Mouse (Mus musculus) hindbrain, embryonic 15.5 days (tissue): Measurements from ENCODE around the gene Vti1a. TPM values are rescaled to one million over a fixed set of nuclear protein-coding genes. Genes with fewer than 3 reads are reported as not detected.

Source experiments
- ATAC-seq: fragments of 200-750 bp; cut with Nextera tagmentation; 2 replicates; pipeline ENCODE4 v1.8.0; 2017; ENCODE audit warnings: low read depth, moderate number of reproducible peaks, moderate TSS enrichment; ENCODE audit not compliant: low FRiP score
- H3K27ac ChIP-seq: fragments of 300-500 bp; sonication (generic); replicated peaks from 2 replicates; pipeline ENCODE4 v1.5.1; 2015; ENCODE audit warnings: mild to moderate bottlenecking, inconsistent platforms
- H3K27me3 ChIP-seq: fragments of 300-500 bp; sonication (generic); 2 replicates; pipeline ENCODE4 v1.6.1; 2015; ENCODE audit warnings: control low read depth, inconsistent platforms
- H3K36me3 ChIP-seq: fragments of 300-500 bp; sonication (generic); 2 replicates; pipeline ENCODE4 v1.6.1; 2015; ENCODE audit warnings: control low read depth, inconsistent platforms
- H3K4me1 ChIP-seq: fragments of 300-500 bp; sonication (generic); replicated peaks from 2 replicates; pipeline ENCODE4 v1.6.1; 2015; ENCODE audit warnings: control low read depth, inconsistent platforms
- H3K4me2 ChIP-seq: fragments of 300-500 bp; sonication (generic); 2 replicates; pipeline ENCODE4 v1.6.1; 2015; ENCODE audit warnings: moderate library complexity, mild to moderate bottlenecking, inconsistent platforms
- H3K4me3 ChIP-seq: fragments of 300-500 bp; sonication (generic); 2 replicates; pipeline ENCODE4 v1.5.1; 2015; ENCODE audit warnings: mild to moderate bottlenecking, inconsistent platforms
- H3K9ac ChIP-seq: fragments of 300-500 bp; sonication (generic); 2 replicates; pipeline ENCODE4 v1.6.1; 2015; ENCODE audit warnings: inconsistent platforms
- H3K9me3 ChIP-seq: fragments of 300-500 bp; sonication (generic); 2 replicates; pipeline ENCODE4 v1.6.1; 2016; ENCODE audit warnings: control low read depth, inconsistent platforms
- WGBS: fragments of 180-500 bp; shearing (Covaris S2); methylation state at CpG from one replicate; pipeline ENCODE4 v1.1.7; 2015; 5-methylcytosine and 5-hydroxymethylcytosine counted together
- polyA plus RNA-seq: library from polyadenylated mRNA; unstranded; fragments of >200 nt; fragmentation: Nextera tagmentation; extraction: Ambion mirVana; gene quantifications from 2 replicates; pipeline ENCODE4 v1.2.1, GENCODE M21; 2015

Gene Vti1a
- polyA plus RNA-seq, 1 experiment from 2014 or later = 35.6 TPM

DNA sequence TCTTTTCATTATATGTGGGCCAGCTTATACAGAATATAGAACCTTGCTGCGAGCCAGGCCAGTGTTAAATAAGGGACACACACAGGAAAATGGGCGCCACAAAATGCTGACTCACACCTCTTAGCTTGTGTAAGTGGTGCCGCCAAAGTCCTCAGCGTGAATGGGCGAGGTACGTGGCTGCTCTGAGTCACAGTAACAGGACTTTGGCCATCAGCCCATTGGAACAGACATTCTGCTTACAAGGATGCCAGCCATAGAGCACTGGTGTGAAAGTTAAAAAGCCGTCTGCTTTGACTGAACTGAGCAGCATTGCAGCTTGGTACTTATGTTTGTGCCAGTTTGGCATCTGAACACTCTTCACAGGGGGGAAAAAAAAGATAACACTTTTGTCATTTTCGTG lies 107.9 kb downstream of the Vti1a start:
- no peak overlapping the region for H3K27ac ChIP-seq
- H3K4me1 ChIP-seq = peaks cover 15% of the 10 kb centered on the region
- no peak overlapping the region for H3K4me3 ChIP-seq
- H3K4me2 ChIP-seq = no peak overlapping the region
- no peaks in the 10 kb centered on the region for H3K27me3 ChIP-seq
- no peaks in the 10 kb centered on the region for H3K9me3 ChIP-seq
- ATAC-seq = peak; percentile 82; the same call in 1 of the 2 replicates
- H3K9ac ChIP-seq = no peak overlapping the region
- WGBS = 51% methylated on average over 8 of the region's 8 CpGs
- H3K36me3 ChIP-seq = no peaks in the 10 kb centered on the region

DNA sequence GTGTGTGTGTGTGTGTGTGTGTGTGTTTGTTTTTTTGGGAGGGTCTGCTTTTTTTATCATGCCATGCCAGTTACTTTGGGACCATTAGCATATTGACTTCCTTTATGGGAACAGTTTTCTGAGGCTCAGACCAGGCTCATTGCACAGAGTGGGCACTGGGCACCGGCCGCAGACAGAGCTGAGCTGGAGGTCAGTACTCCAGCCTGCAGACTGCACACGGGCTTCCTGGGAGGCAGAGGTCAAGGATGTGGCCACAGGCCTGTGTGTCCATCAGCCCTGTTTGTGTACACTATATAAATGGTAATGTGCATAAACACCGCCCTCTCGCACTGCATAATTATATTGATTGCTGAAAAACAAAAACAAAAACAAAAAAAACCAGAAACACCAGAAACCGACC lies 108.4 kb downstream of the Vti1a start:
- peak; percentile 47; the same call in 1 of the 2 replicates for ATAC-seq
- WGBS = 67% methylated on average over 6 of the region's 6 CpGs
- no peak overlapping the region for H3K27ac ChIP-seq
- H3K27me3 ChIP-seq = no peaks in the 10 kb centered on the region
- no peak overlapping the region for H3K9ac ChIP-seq
- peaks cover 15% of the 10 kb centered on the region for H3K4me1 ChIP-seq
- no peak overlapping the region for H3K4me2 ChIP-seq
- H3K36me3 ChIP-seq = no peaks in the 10 kb centered on the region
- no peak overlapping the region for H3K4me3 ChIP-seq
- H3K9me3 ChIP-seq = no peaks in the 10 kb centered on the region

DNA sequence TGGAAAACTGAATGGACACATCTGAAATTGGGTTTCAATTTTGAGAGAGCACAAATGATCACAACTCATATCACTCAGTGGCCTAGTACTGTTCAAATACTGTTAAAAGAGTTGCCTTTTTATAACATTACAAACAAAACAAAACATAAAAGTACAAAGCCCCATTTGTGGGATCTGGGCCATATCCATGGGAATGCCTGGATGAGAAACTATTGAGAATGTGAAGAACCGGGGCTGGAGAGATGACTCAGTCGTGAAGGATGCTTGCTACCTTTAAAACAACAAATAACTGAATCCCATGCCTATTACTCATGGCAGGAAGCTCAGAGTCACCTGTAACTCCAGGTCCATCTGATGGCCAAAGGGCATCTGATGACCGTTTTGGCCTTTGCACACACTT lies 124.2 kb downstream of the Vti1a start:
- H3K9ac ChIP-seq = no peak overlapping the region
- ATAC-seq = no peak
- 90% methylated on average over 3 of the region's 3 CpGs for WGBS
- no peaks in the 10 kb centered on the region for H3K27me3 ChIP-seq
- no peak overlapping the region for H3K4me3 ChIP-seq
- H3K4me2 ChIP-seq = no peak overlapping the region
- H3K27ac ChIP-seq = no peak overlapping the region
- H3K4me1 ChIP-seq = no peaks in the 10 kb centered on the region
- no peaks in the 10 kb centered on the region for H3K36me3 ChIP-seq
- H3K9me3 ChIP-seq = no peaks in the 10 kb centered on the region

DNA sequence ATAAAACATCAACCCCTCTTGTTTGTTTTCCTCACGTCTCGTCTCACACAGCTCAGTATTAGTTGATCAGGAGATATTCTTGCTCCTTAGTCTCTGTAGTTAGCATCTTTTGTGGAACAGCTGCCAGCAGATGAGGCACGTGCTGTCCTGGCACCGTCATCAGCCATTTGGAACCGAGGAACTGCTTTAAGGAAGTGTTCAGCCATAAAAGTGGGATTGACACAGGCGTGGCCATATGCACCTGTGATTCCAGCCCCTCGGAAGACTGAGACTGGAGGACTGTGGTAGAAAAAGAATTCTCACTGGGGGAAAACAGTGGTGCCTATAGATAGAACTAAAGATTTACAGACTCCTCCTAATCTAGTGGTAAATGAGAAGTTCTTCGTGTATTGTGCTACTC lies 127.5 kb downstream of the Vti1a start:
- H3K36me3 ChIP-seq = no peaks in the 10 kb centered on the region
- WGBS = 77% methylated on average over 8 of the region's 8 CpGs
- no peak overlapping the region for H3K9ac ChIP-seq
- H3K4me1 ChIP-seq = peaks cover 2% of the 10 kb centered on the region; the same call in 1 of the 2 replicates
- no peak overlapping the region for H3K27ac ChIP-seq
- H3K4me2 ChIP-seq = no peak overlapping the region
- no peak overlapping the region for H3K4me3 ChIP-seq
- no peaks in the 10 kb centered on the region for H3K9me3 ChIP-seq
- no peaks in the 10 kb centered on the region for H3K27me3 ChIP-seq
- no peak for ATAC-seq

DNA sequence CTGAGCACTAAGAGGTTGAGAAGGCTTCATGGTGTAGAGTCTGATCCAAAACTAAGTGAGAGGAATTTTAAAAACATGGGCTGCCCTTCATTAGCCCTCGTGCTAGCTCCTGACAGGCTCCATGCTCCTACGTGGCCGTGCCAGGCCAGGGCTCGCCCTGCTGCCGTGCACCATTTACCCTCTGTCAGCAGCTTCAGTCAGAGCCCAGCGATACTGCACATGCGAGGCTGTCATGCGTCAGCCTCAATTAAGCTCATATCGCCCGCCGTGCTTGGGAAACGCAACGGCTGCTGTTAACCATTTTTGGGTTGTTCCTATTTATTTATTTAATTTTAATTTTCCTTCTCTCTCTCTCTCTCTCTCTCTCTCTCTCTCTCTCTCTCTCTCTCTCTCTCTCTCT lies 133.0 kb downstream of the Vti1a start:
- peak; percentile 56; the same call in 1 of the 2 replicates for ATAC-seq
- WGBS = 7% methylated on average over 13 of the region's 13 CpGs
- Histone ChIP-seq H3K36me3 (no peaks in the 10 kb centered on the region), H3K9ac (no peak overlapping the region), H3K9me3 (no peaks in the 10 kb centered on the region), H3K4me3 (no peak overlapping the region), H3K27ac (no peak overlapping the region), H3K4me1 (peaks cover 13% of the 10 kb centered on the region), H3K4me2 (peak overlapping the region; percentile 45), H3K27me3 (no peaks in the 10 kb centered on the region)

DNA sequence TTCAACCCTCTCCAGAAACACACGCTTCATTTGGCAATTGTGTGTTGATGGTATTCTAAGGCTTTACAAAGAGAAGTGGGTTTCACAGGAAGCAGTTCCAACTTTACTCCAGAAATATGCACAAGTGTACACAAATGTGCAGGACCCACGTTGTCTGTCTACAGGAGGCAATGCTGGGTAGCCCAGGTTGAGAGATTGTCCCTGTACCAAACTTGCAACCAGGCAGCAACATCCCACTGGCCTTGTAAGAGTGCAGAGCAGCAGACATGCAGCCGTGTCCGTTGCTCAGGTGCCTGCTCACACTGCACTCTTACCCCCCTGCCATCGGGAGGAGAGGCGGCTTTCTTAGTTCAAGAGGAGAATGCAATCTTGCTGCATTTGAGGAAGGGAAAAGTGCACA lies 133.4 kb downstream of the Vti1a start:
- Histone ChIP-seq H3K9ac (no peak overlapping the region), H3K4me2 (peak overlapping the region; percentile 45), H3K27me3 (no peaks in the 10 kb centered on the region), H3K36me3 (no peaks in the 10 kb centered on the region), H3K27ac (no peak overlapping the region), H3K4me1 (peaks cover 13% of the 10 kb centered on the region), H3K9me3 (no peaks in the 10 kb centered on the region), H3K4me3 (no peak overlapping the region)
- ATAC-seq = no peak
- WGBS = 29% methylated on average over 6 of the region's 6 CpGs

DNA sequence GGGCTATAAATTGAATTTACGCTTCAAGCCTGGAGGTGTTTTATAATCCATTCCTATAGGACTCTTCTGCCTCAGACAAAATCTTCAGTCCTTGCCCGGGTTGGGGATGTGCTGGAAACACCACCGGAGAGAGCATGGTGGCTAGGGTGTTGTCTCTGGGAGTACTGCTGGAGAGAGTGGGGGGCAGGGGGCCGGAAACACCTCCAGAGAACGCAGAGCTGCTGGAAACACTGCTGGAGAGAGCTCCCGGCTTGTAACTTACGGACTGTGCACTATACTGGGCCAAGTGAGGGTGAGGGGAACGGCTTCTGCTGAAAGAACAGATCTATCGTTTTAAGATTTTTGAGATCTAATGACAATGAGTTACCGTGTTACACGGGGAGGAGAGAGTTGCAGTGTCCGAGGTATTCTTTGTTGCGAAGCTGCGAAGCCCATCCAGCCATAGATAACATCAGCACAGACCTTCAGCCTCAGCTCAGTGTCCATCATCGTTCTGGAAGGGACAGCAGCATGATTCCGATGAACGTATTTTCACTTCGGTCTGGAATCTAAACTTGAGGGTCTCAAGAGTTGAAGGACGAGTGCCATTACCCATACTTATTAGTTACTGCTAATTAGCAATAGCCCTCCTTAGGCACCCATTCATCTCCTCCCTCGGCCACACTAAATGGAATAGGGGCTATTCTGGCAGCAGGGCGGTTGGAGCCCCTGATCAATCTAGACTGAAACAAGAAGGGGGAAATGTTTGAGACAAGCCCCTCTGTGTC lies 140.4 kb downstream of the Vti1a start:
- ATAC-seq = no peak
- WGBS = 50% methylated on average over 21 of the region's 21 CpGs
- Histone ChIP-seq H3K9ac (no peak overlapping the region), H3K4me2 (0 out of 2 replicates have a peak overlapping the region, but pooled peaks have one; percentile 7), H3K9me3 (no peaks in the 10 kb centered on the region), H3K27me3 (no peaks in the 10 kb centered on the region), H3K4me1 (peaks cover 10% of the 10 kb centered on the region), H3K27ac (no peak overlapping the region), H3K36me3 (no peaks in the 10 kb centered on the region), H3K4me3 (no peak overlapping the region)

DNA sequence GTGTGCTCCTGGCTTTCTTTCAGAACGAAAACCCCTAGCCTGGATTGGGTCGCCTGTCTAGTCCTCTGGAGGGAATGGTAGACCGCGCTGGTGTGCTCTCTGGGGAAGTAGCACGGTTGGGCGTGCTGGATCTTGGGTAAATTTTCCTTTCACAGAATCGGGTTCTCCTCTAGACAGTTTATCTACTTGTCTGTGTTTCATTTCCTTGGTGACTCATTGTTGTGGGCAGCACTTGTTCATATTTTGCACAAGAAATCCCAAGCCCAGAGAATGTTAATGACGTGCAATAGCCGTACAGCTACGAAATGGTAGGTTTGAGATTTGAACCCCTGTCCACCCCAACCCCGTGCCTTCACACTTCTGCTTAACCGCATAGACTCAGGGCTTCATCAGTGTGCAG lies 145.9 kb downstream of the Vti1a start:
- H3K9ac ChIP-seq = no peak overlapping the region
- no peaks in the 10 kb centered on the region for H3K27me3 ChIP-seq
- 93% methylated on average over 12 of the region's 12 CpGs for WGBS
- H3K9me3 ChIP-seq = no peaks in the 10 kb centered on the region
- no peak overlapping the region for H3K4me3 ChIP-seq
- H3K4me2 ChIP-seq = no peak overlapping the region
- H3K27ac ChIP-seq = no peak overlapping the region
- ATAC-seq = no peak
- no peaks in the 10 kb centered on the region for H3K36me3 ChIP-seq
- H3K4me1 ChIP-seq = no peaks in the 10 kb centered on the region

DNA sequence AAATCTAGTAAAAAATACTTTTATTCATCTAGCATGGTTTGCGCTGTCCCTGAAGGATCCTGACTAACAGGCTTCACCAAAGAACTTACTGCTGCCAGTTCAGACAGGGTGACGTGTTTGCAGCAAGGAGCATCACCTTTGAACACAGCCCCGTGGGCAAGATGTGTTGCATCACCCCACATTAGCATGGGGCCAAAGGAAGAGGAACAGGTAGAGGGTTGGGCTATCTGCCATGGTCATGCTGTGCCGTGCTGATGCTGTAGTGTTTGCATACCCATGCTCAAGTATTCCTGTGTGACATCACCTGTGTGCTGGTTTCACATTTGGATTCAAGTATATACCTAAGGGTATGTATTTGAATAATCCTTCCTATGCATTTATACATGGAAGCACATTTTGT lies 147.6 kb downstream of the Vti1a start:
- Histone ChIP-seq H3K4me3 (no peak overlapping the region), H3K27ac (no peak overlapping the region), H3K36me3 (no peaks in the 10 kb centered on the region), H3K9ac (no peak overlapping the region), H3K4me2 (no peak overlapping the region), H3K9me3 (no peaks in the 10 kb centered on the region), H3K4me1 (no peaks in the 10 kb centered on the region), H3K27me3 (no peaks in the 10 kb centered on the region)
- no peak for ATAC-seq
- WGBS = 89% methylated on average over 4 of the region's 4 CpGs

DNA sequence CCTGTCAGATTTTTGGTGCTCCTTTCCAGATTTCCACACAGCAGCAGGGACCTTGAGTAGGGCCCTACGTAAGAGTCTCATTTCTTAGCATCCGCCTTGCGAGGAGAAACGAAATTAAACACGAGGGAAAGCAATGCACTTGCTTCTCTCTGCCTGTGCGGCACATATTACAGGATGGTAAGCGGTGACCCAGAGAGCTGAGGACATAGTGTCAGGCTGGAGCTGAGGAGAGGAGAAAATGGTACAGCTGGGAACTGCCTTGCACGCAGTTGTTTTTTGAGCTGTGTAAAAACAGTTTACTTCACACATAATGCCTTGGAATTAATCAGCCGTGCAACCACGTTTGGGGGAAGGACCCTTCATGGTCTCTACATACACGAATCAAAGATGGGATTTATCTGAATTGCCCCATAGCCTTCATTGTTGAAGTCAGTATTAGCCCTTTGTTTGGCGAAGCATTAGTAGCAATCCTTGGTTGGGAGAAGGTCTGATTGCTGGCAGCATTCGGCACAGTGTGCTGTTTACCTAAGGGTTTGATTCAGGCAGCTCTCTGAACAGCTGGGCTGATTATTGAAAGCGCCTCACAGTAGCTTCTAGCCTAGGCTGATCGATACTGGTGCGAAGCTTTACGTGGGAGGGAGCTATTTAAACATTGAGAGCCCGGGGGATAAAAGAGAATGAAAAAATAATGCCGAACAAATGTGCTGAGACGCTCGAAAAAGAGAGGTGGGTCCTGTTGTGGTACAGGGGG lies 153.4 kb downstream of the Vti1a start:
- Histone ChIP-seq H3K27ac (no peak overlapping the region), H3K36me3 (no peaks in the 10 kb centered on the region), H3K9ac (no peak overlapping the region), H3K4me2 (peak overlapping the region; percentile 22; the same call in 1 of the 2 replicates), H3K4me3 (no peak overlapping the region), H3K9me3 (no peaks in the 10 kb centered on the region), H3K4me1 (peaks cover 12% of the 10 kb centered on the region), H3K27me3 (no peaks in the 10 kb centered on the region)
- peak; percentile 65 for ATAC-seq
- WGBS = 53% methylated on average over 21 of the region's 21 CpGs

DNA sequence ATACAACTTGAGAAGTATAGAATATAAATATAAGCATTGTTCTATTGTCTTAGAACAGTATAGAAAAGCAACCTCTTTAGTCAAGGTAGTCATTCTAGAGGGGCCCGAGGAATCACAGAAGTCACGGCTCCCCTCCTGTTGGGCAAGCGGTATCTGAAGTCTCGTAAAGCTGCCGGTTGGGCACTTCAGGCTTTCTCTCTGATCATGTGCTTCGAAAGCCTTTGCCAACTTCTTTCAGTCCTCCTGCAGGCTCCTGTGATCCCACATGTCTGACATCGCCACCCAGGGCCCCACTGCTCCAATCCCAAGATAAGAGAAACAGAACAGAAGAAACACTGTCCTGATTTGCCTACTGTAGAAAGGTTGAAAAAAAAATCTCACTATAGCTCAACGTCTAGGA lies 156.5 kb downstream of the Vti1a start:
- Histone ChIP-seq H3K4me2 (no peak overlapping the region), H3K9me3 (no peaks in the 10 kb centered on the region), H3K36me3 (no peaks in the 10 kb centered on the region), H3K9ac (no peak overlapping the region), H3K4me1 (peaks cover 12% of the 10 kb centered on the region), H3K4me3 (no peak overlapping the region), H3K27me3 (no peaks in the 10 kb centered on the region), H3K27ac (no peak overlapping the region)
- no peak for ATAC-seq
- WGBS = 86% methylated on average over 8 of the region's 8 CpGs

DNA sequence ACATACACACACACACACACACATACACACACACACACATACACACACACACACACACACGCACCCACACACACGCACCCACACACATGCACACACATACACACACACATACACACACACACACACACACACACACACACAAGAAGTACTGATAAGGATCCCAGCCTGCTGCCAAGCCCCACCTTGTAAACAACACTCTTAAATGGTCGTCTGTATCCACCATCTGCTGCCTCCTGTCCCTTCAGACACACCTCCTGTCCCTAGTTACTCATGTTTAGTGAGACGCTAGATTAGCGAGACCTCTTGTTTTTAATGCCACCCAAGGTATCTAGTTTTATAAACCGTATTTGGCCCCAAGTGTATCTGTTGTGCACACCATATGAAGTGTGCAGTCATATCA lies 158.1 kb downstream of the Vti1a start:
- ATAC-seq = no peak

More for the DNA sequence above, 158.1 kb downstream of the Vti1a start:
- no peaks in the 10 kb centered on the region for H3K36me3 ChIP-seq
- H3K4me3 ChIP-seq = no peak overlapping the region
- WGBS = 79% methylated on average over 6 of the region's 6 CpGs
- H3K9me3 ChIP-seq = no peaks in the 10 kb centered on the region
- H3K27me3 ChIP-seq = no peaks in the 10 kb centered on the region
- peaks cover 7% of the 10 kb centered on the region for H3K4me1 ChIP-seq
- no peak overlapping the region for H3K4me2 ChIP-seq
- H3K9ac ChIP-seq = no peak overlapping the region
- H3K27ac ChIP-seq = no peak overlapping the region
